ENCODE assay signal across 11 mouse cellular contexts in the genomic region with DNA sequence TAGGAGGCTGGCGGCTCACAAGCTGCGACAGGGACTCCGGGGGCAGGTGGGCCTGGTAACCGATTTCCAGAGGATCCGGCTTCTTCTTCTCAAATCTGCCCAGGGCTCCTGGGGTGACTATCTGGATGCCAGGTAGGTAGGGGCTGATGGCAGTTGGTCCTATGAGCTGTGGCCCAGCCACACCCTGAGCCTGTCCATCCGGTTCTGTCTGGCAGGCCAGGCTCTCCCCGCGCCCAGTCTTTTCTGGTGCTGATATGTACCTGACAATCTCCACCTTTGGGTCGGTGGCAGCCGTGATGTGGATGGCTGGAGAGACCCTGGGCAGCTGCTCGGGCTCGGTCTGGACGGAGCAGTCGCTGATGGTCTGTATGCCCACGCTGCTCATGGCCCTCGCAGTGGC. TPM values are rescaled to one million over a fixed set of nuclear protein-coding genes. Genes with fewer than 3 reads are reported as not detected.
DNase-seq lines count a peak whose midpoint lies in the region; ATAC-seq and TF ChIP-seq lines count a peak whose summit lies in the region.
"Had no signal": no experiment of that assay in that cellular context is flagged by ENCODE, and none has a peak within 500 bp of the region (broad histone marks: within the 10 kb centered on the region; RNA-seq: fewer than 3 reads in every experiment).

No protein-coding gene starts in this region.

- no peak for ATAC-seq in kidney, embryonic 14.5 days (ENCODE audit: low FRiP score, low TSS enrichment)
- ATAC-seq in limb, embryonic 15.5 days (ENCODE audit: insufficient number of reproducible peaks, low FRiP score, low TSS enrichment, low read depth) = no peak
- ATAC-seq in stomach, postnatal 0 days (ENCODE audit: low FRiP score, low TSS enrichment) = peak; percentile 58
- ATAC-seq: lung, postnatal 0 days had no signal

- H3K4me3 ChIP-seq in kidney, embryonic 14.5 days (ENCODE audit: low read length) = no peak overlapping the region
- H3K4me3 ChIP-seq in limb, embryonic 15.5 days = no peak overlapping the region
- H3K4me3 ChIP-seq in stomach, postnatal 0 days (ENCODE audit: low read depth, low read length) = 0 out of 2 replicates have a peak overlapping the region, but pooled peaks have one; percentile 10

- H3K27ac ChIP-seq in kidney, embryonic 14.5 days (ENCODE audit: low read depth, low read length) = no peak overlapping the region
- no peak overlapping the region for H3K27ac ChIP-seq in limb, embryonic 15.5 days
- H3K27ac ChIP-seq in stomach, postnatal 0 days (replicated peaks) = peak overlapping the region; percentile 56; the same call in 1 of the 2 replicates

- WGBS in kidney, embryonic 14.5 days = 85% methylated on average over 16 of the region's 16 CpGs
- 81% methylated on average over 16 of the region's 16 CpGs for WGBS in limb, embryonic 15.5 days
- 56% methylated on average over 16 of the region's 16 CpGs for WGBS in stomach, postnatal 0 days

- peaks cover 25% of the 10 kb centered on the region; the same call in 1 of the 2 replicates for H3K4me1 ChIP-seq in kidney, embryonic 14.5 days (ENCODE audit: control insufficient read depth, insufficient read depth, low read length)
- H3K4me1 ChIP-seq in limb, embryonic 15.5 days = peaks cover 31% of the 10 kb centered on the region
- H3K4me1 ChIP-seq in stomach, postnatal 0 days (replicated peaks; ENCODE audit: control insufficient read depth, insufficient read depth) = peaks cover 4% of the 10 kb centered on the region

- no peak for TF ChIP-seq EP300 in stomach, postnatal 0 days (optimal IDR thresholded peaks at IDR 0.05)

- no peaks in the 10 kb centered on the region for H3K36me3 ChIP-seq in kidney, embryonic 14.5 days (ENCODE audit: control insufficient read depth, insufficient read depth, low read length)
- no peaks in the 10 kb centered on the region for H3K36me3 ChIP-seq in limb, embryonic 15.5 days
- H3K36me3 ChIP-seq in stomach, postnatal 0 days (ENCODE audit: control insufficient read depth, insufficient read depth, low read length) = no peaks in the 10 kb centered on the region

- 0 out of 2 replicates have a peak overlapping the region, but pooled peaks have one; percentile 63 for H3K4me2 ChIP-seq in kidney, embryonic 14.5 days (replicated peaks; ENCODE audit: low read depth, low read length)
- 0 out of 2 replicates have a peak overlapping the region, but pooled peaks have one; percentile 60 for H3K4me2 ChIP-seq in limb, embryonic 15.5 days
- H3K4me2 ChIP-seq in stomach, postnatal 0 days (replicated peaks; ENCODE audit: low read depth) = peak overlapping the region; percentile 50

- peaks cover 3% of the 10 kb centered on the region; the same call in 1 of the 2 replicates for H3K27me3 ChIP-seq in kidney, embryonic 14.5 days (ENCODE audit: control insufficient read depth, insufficient read depth, low read length)
- peaks cover 12% of the 10 kb centered on the region for H3K27me3 ChIP-seq in limb, embryonic 15.5 days
- no peaks in the 10 kb centered on the region for H3K27me3 ChIP-seq in stomach, postnatal 0 days (ENCODE audit: control insufficient read depth, insufficient read depth, low read length)
- H3K27me3 ChIP-seq: CH12.LX had no signal

- 0 out of 2 replicates have a peak, but pooled peaks cover 5% of the 10 kb centered on the region for H3K9me3 ChIP-seq in kidney, embryonic 14.5 days (ENCODE audit: control insufficient read depth, low read length)
- no peaks in the 10 kb centered on the region for H3K9me3 ChIP-seq in limb, embryonic 15.5 days
- no peaks in the 10 kb centered on the region for H3K9me3 ChIP-seq in stomach, postnatal 0 days (ENCODE audit: control insufficient read depth, low read length)

- TF ChIP-seq CTCF in stomach, postnatal 0 days (IDR thresholded peaks at IDR 0.05; ENCODE audit: low read depth) = no peak

- no peak overlapping the region for H3K9ac ChIP-seq in kidney, embryonic 14.5 days (ENCODE audit: low read depth, low read length)
- H3K9ac ChIP-seq in limb, embryonic 15.5 days = no peak overlapping the region
- no peak overlapping the region for H3K9ac ChIP-seq in stomach, postnatal 0 days (ENCODE audit: low read length)

- DNase-seq in kidney, postnatal 25 days = no peak
- DNase-seq in urinary bladder, postnatal 14 days (ENCODE audit: low spot score) = peak; percentile 61
- no peak for DNase-seq in urinary bladder, postnatal 4 days (ENCODE audit: low spot score in 2 of 2)
- DNase-seq in stomach, postnatal 0 days (ENCODE audit: low spot score) = peak; percentile 78
- no peak for DNase-seq in adrenal gland, adult 8-10 months
- DNase-seq in kidney, postnatal 36 days = no peak
- DNase-seq: cerebellum, postnatal 36 days had no signal

RNA-seq across cellular contexts. Expression of gene Apeh, which starts 15.8 kb away (rescaled TPM):
- 55.2 and 57.8 TPM in 2 replicates for polyA plus RNA-seq in kidney, embryonic 14.5 days (2014; fragmentation: Nextera tagmentation; extraction: Ambion mirVana)
- polyA plus RNA-seq in limb, embryonic 15.5 days (2015; fragmentation: Nextera tagmentation; extraction: Ambion mirVana) = 41.8 and 45.4 TPM in 2 replicates
- 35.4 and 38.4 TPM in 2 replicates for polyA plus RNA-seq in stomach, postnatal 0 days (2015; fragmentation: Nextera tagmentation; extraction: Ambion mirVana)
- total RNA-seq in adrenal gland, adult 8-10 months (2022) = 100 to 1,000 TPM; 104 to 125 (median 109) TPM

RNA-seq across cellular contexts. Expression of gene Rnf123, which starts 27.0 kb away (rescaled TPM):
- polyA plus RNA-seq in kidney, embryonic 14.5 days (2014; fragmentation: Nextera tagmentation; extraction: Ambion mirVana) = 20.0 and 30.9 TPM in 2 replicates
- 25.5 and 30.4 TPM in 2 replicates for polyA plus RNA-seq in limb, embryonic 15.5 days (2015; fragmentation: Nextera tagmentation; extraction: Ambion mirVana)
- 13.8 and 15.7 TPM in 2 replicates for polyA plus RNA-seq in stomach, postnatal 0 days (2015; fragmentation: Nextera tagmentation; extraction: Ambion mirVana)
- 100 to 1,000 TPM in 1 of 4 experiments, 10 to 100 TPM in 3; 68.2 to 108 (median 86.5) TPM for total RNA-seq in adrenal gland, adult 8-10 months (2022)

RNA-seq across cellular contexts. Expression of gene Mst1, which starts 29.9 kb away (rescaled TPM):
- not detected in 2 replicates for polyA plus RNA-seq in kidney, embryonic 14.5 days (2014; fragmentation: Nextera tagmentation; extraction: Ambion mirVana)
- polyA plus RNA-seq in limb, embryonic 15.5 days (2015; fragmentation: Nextera tagmentation; extraction: Ambion mirVana) = 2.2 and 3.5 TPM in 2 replicates
- 4.4 and 4.8 TPM in 2 replicates for polyA plus RNA-seq in stomach, postnatal 0 days (2015; fragmentation: Nextera tagmentation; extraction: Ambion mirVana)
- total RNA-seq in adrenal gland, adult 8-10 months (2022) = under 1 TPM in 1 of 4 experiments, not detected in 3; 0.10 TPM

RNA-seq across cellular contexts. Expression of gene Amigo3, which starts 57.2 kb away (rescaled TPM):
- 1.6 and 2.1 TPM in 2 replicates for polyA plus RNA-seq in kidney, embryonic 14.5 days (2014; fragmentation: Nextera tagmentation; extraction: Ambion mirVana)
- polyA plus RNA-seq in limb, embryonic 15.5 days (2015; fragmentation: Nextera tagmentation; extraction: Ambion mirVana) = 4.4 and 4.7 TPM in 2 replicates
- 2.8 and 2.9 TPM in 2 replicates for polyA plus RNA-seq in stomach, postnatal 0 days (2015; fragmentation: Nextera tagmentation; extraction: Ambion mirVana)
- 1 to 10 TPM; 2.4 to 6.6 (median 4.1) TPM for total RNA-seq in adrenal gland, adult 8-10 months (2022)

Comparison
In these comparisons a context has a peak if more than half of its experiments do, and no peak if none do; other contexts are left out.
1. DNase-seq: peak in urinary bladder, postnatal 14 days (single experiment) and stomach, postnatal 0 days (single experiment); none in kidney, postnatal 25 days (0 of 2), urinary bladder, postnatal 4 days (0 of 2), adrenal gland, adult 8-10 months (single experiment) and kidney, postnatal 36 days (0 of 2).
2. Peak in every context shown above with its lines, with median percentiles within 50 percentile points of each other: H3K4me2 ChIP-seq.